Comparison of ENCODE assay signal across 16 mouse cellular contexts in the genomic region with DNA sequence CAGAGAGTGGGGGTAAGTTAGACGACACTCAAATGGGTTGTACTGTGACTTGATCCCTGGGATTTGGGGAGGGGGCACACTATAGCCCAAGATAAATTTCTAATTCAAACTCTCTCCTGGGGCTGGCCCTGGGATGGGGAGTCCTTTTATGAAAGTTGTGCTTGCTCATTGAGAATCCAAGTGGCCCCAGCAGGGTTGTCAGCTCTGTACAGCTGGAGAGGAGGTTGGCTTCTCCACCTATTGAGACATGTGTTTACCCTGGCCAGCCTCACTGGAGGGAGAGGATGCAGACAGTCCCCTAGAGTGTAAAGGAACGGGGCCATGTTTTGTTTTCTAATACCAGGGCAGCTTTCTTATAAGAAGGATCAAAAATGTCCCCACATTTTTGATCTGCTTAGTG.
"Had no signal": no experiment of that assay in that cellular context is flagged by ENCODE, and none has a peak within 500 bp of the region (broad histone marks: within the 10 kb centered on the region; RNA-seq: fewer than 3 reads in every experiment).

No protein-coding gene starts in this region.

- H3K9me3 ChIP-seq: neural tube, embryonic 13.5 days; neural tube, embryonic 15.5 days; stomach, embryonic 15.5 days had no signal

- DNase-seq: retina, postnatal 1 day; right cerebral cortex, adult 18-20 months; right cerebral cortex, postnatal 14 days; right cerebral cortex, postnatal 25 days; right cerebral cortex, postnatal 4 days; spleen, adult 18-20 months; thymus, adult 18-20 months; thymus, adult 2 months; thymus, postnatal 14 days; thymus, postnatal 25 days; thymus, postnatal 36 days; thymus, postnatal 4 days had no signal

- H3K9ac ChIP-seq: neural tube, embryonic 13.5 days; neural tube, embryonic 15.5 days; stomach, embryonic 15.5 days had no signal

- H3K36me3 ChIP-seq: neural tube, embryonic 13.5 days; neural tube, embryonic 15.5 days; stomach, embryonic 15.5 days had no signal

- H3K4me1 ChIP-seq: neural tube, embryonic 15.5 days had no signal

- H3K27ac ChIP-seq: neural tube, embryonic 13.5 days; neural tube, embryonic 15.5 days; stomach, embryonic 15.5 days; stomach, postnatal 0 days had no signal

- H3K27me3 ChIP-seq: neural tube, embryonic 13.5 days; neural tube, embryonic 15.5 days; stomach, embryonic 15.5 days had no signal

- H3K4me2 ChIP-seq: neural tube, embryonic 13.5 days; neural tube, embryonic 15.5 days; stomach, embryonic 15.5 days had no signal

- H3K4me3 ChIP-seq: neural tube, embryonic 13.5 days; neural tube, embryonic 15.5 days; stomach, embryonic 15.5 days had no signal
